Mouse (Mus musculus) stomach, postnatal 0 days (tissue): ENCODE results near the gene Krt75.

Experiments used
- CTCF ChIP-seq: IDR thresholded peaks from 2 replicates; pipeline ENCODE4 v1.5.1; 2016; ENCODE audit warnings: antibody characterized with exemption, low read depth, mild to moderate bottlenecking, moderate library complexity
- EP300 ChIP-seq: optimal IDR thresholded peaks from 2 replicates; pipeline ENCODE3; 2016; ENCODE audit warnings: antibody characterized with exemption

GRCm38 (mm10) chr15:101558034-101558646 is 15.6 kb downstream of the Krt75 start:
- TF ChIP-seq EP300 (no peak), CTCF (no peak)
